Mouse (Mus musculus) midbrain, postnatal 0 days (tissue): ENCODE results near the gene Vwa3b. TPM values are rescaled to one million over a fixed set of nuclear protein-coding genes. Genes with fewer than 3 reads are reported as not detected.

ENCODE experiments used
- ATAC-seq: fragments of 200-750 bp; cut with Nextera tagmentation; 2 replicates; pipeline ENCODE4 v1.8.0; 2017; ENCODE audit warnings: moderate number of reproducible peaks, mild to moderate bottlenecking, moderate TSS enrichment, moderate library complexity; ENCODE audit not compliant: low FRiP score
- DNase-seq: peaks from one replicate; pipeline ENCODE4 v3.0.0-alpha.2; 2015; ENCODE audit warnings: low spot score
- H3K27ac ChIP-seq: fragments of 300-500 bp; sonication (generic); 2 replicates; pipeline ENCODE4 v1.5.1; 2014; ENCODE audit warnings: low read depth, mild to moderate bottlenecking, low read length, mixed read lengths
- H3K27me3 ChIP-seq: fragments of 300-500 bp; sonication (generic); 2 replicates; pipeline ENCODE4 v1.6.1; 2014; ENCODE audit warnings: low read length, control low read depth, mixed read lengths; ENCODE audit not compliant: insufficient read depth
- H3K36me3 ChIP-seq: fragments of 300-500 bp; sonication (generic); 2 replicates; pipeline ENCODE4 v1.6.1; 2014; ENCODE audit warnings: low read length, control low read depth, mixed read lengths; ENCODE audit not compliant: insufficient read depth
- H3K4me1 ChIP-seq: fragments of 300-500 bp; sonication (generic); 2 replicates; pipeline ENCODE4 v1.6.1; 2014; ENCODE audit warnings: mild to moderate bottlenecking, control low read depth, antibody characterized with exemption, low read length, mixed read lengths; ENCODE audit not compliant: insufficient read depth
- H3K4me2 ChIP-seq: fragments of 300-500 bp; sonication (generic); 2 replicates; pipeline ENCODE4 v1.6.1; 2014; ENCODE audit warnings: low read depth, mild to moderate bottlenecking, low read length, mixed read lengths; ENCODE audit not compliant: poor library complexity, severe bottlenecking
- H3K4me3 ChIP-seq: fragments of 300-500 bp; sonication (generic); 2 replicates; pipeline ENCODE4 v1.5.1; 2014; ENCODE audit warnings: low read depth, mild to moderate bottlenecking, low read length, moderate library complexity
- H3K9ac ChIP-seq: fragments of 300-500 bp; sonication (generic); replicated peaks from 2 replicates; pipeline ENCODE4 v1.6.1; 2014; ENCODE audit warnings: mild to moderate bottlenecking, low read length, moderate library complexity, mixed read lengths; ENCODE audit not compliant: poor library complexity, severe bottlenecking
- H3K9me3 ChIP-seq: fragments of 300-500 bp; sonication (generic); 2 replicates; pipeline ENCODE4 v1.6.1; 2016; ENCODE audit warnings: low read length, control low read depth
- CTCF ChIP-seq: IDR thresholded peaks from 2 replicates; pipeline ENCODE4 v1.5.1; 2016; ENCODE audit warnings: antibody characterized with exemption, mild to moderate bottlenecking
- WGBS: fragments of 180-500 bp; shearing (Covaris S2); extraction: QIAGEN DNeasy Blood & Tissue Kit; methylation state at CpG from one replicate; pipeline ENCODE4 v1.1.7; 2014; 5-methylcytosine and 5-hydroxymethylcytosine counted together
- polyA plus RNA-seq: library from polyadenylated mRNA; unstranded; fragments of >200 nt; fragmentation: Nextera tagmentation; extraction: Ambion mirVana; gene quantifications from 2 replicates; pipeline ENCODE4 v1.2.1, GENCODE M21; 2015
- total RNA-seq: library from RNA; depleted of rRNA; stranded (reverse); fragments of >200 nt; gene quantifications from 2 replicates; pipeline ENCODE4 v1.2.3, GENCODE M21; 2014

The Vwa3b gene
- total and polyA plus RNA-seq, 2 experiments from 2014 or later = 1.1 to 1.6 TPM

- Histone ChIP-seq H3K4me2 (no peak overlapping the region), H3K27ac (no peak overlapping the region), H3K9me3 (no peaks in the 10 kb centered on the region), H3K4me3 (no peak overlapping the region), H3K4me1 (no peaks in the 10 kb centered on the region), H3K36me3 (no peaks in the 10 kb centered on the region), H3K27me3 (no peaks in the 10 kb centered on the region), H3K9ac (no peak overlapping the region)
- DNase-seq = no peak
- ATAC-seq = no peak
- TF ChIP-seq CTCF = no peak
- WGBS = 89% methylated on average over 5 of the region's 5 CpGs
These were observed 89.5 kb downstream of the Vwa3b start for GRCm38 (mm10) chr1:37115847-37116246.

DNA sequence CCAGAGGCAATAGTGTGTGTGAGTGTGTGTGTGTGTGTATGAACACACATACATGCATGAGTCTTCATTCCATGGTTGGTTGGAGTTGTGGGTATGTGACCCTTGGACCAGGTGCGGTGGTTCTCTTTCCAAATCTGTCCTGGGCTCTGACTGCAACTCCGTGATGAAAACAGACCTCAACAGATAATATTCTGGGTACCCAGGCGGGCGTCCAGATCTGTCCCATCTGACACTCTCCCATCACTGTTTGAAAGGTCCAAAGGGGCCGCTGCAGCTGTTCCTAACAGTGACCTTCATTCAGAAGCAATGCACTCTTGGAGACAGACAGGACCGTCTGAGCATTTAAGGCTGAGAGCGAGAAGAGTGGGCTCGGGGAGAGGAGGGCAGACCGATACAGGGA lies 90.2 kb downstream of the Vwa3b start:
- Histone ChIP-seq H3K36me3 (no peaks in the 10 kb centered on the region), H3K4me1 (no peaks in the 10 kb centered on the region), H3K9me3 (no peaks in the 10 kb centered on the region), H3K27me3 (no peaks in the 10 kb centered on the region), H3K4me2 (no peak overlapping the region), H3K27ac (no peak overlapping the region), H3K9ac (no peak overlapping the region), H3K4me3 (no peak overlapping the region)
- ATAC-seq = no peak
- 83% methylated on average over 9 of the region's 9 CpGs for WGBS
- no peak for TF ChIP-seq CTCF
- DNase-seq = no peak

DNA sequence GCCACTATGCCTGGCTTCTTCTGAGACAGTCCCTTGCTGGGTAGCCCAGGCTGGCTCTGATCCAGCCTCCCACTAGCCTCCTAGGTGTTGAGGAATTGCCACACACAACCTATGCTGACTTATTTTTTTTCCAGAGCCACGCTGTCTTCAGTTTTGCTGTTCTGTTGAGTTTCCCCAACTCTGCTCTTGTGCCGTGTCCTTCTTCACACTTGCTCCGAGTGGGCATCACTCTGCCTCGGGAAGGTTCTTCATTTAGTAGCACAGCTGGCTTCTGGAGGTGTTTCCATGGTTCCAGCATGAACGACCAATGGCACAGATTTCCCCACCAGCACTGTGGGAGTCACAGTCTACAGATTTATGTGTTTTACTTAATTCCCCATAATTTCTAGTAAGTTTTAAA lies 91.6 kb downstream of the Vwa3b start:
- H3K4me3 ChIP-seq = no peak overlapping the region
- no peaks in the 10 kb centered on the region for H3K27me3 ChIP-seq
- no peaks in the 10 kb centered on the region for H3K9me3 ChIP-seq
- no peaks in the 10 kb centered on the region for H3K36me3 ChIP-seq
- no peak overlapping the region for H3K9ac ChIP-seq
- no peaks in the 10 kb centered on the region; the same call in 1 of the 2 replicates for H3K4me1 ChIP-seq
- no peak overlapping the region for H3K27ac ChIP-seq
- no peak for DNase-seq
- no peak overlapping the region for H3K4me2 ChIP-seq
- 81% methylated on average over 5 of the region's 5 CpGs for WGBS
- no peak for ATAC-seq
- TF ChIP-seq CTCF = no peak

DNA sequence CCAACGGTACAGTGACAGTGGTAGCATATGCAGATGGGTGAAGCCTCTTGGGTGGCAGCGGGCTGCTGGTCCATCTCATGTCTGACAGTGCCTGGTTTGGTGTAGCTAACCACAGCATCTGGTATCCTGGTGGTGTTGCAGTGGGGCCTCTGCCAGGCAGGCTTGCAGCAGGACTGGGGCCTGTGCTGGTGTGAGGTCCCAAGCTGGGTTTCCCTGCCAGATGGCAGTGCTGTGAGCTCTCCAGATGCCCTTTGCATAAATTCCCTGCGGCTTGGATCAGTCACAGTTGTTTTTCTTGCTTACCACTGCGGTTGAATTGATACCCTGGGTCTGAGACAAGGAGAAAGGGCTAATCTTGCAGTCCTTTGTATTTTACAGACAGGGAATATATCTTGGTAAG lies 95.9 kb downstream of the Vwa3b start:
- Histone ChIP-seq H3K36me3 (no peaks in the 10 kb centered on the region), H3K27me3 (no peaks in the 10 kb centered on the region), H3K9me3 (no peaks in the 10 kb centered on the region), H3K4me3 (no peak overlapping the region), H3K4me2 (no peak overlapping the region), H3K27ac (peak overlapping the region; percentile 60), H3K9ac (no peak overlapping the region), H3K4me1 (no peaks in the 10 kb centered on the region; the same call in 1 of the 2 replicates)
- ATAC-seq = peak; percentile 68
- 18% methylated on average over 4 of the region's 4 CpGs for WGBS
- DNase-seq = peak; percentile 75
- no peak for TF ChIP-seq CTCF

GRCm38 (mm10) chr1:37122798-37123197 lies 96.4 kb downstream of the Vwa3b start:
- Histone ChIP-seq H3K4me3 (no peak overlapping the region), H3K9me3 (no peaks in the 10 kb centered on the region), H3K27me3 (no peaks in the 10 kb centered on the region), H3K4me2 (no peak overlapping the region), H3K36me3 (no peaks in the 10 kb centered on the region), H3K4me1 (no peaks in the 10 kb centered on the region; the same call in 1 of the 2 replicates), H3K9ac (no peak overlapping the region), H3K27ac (no peak overlapping the region)
- peak; percentile 37 for DNase-seq
- no peak for TF ChIP-seq CTCF
- WGBS = 24% methylated on average over 3 of the region's 3 CpGs
- ATAC-seq = 0 out of 2 replicates have a peak, but pooled peaks have one; percentile 31

DNA sequence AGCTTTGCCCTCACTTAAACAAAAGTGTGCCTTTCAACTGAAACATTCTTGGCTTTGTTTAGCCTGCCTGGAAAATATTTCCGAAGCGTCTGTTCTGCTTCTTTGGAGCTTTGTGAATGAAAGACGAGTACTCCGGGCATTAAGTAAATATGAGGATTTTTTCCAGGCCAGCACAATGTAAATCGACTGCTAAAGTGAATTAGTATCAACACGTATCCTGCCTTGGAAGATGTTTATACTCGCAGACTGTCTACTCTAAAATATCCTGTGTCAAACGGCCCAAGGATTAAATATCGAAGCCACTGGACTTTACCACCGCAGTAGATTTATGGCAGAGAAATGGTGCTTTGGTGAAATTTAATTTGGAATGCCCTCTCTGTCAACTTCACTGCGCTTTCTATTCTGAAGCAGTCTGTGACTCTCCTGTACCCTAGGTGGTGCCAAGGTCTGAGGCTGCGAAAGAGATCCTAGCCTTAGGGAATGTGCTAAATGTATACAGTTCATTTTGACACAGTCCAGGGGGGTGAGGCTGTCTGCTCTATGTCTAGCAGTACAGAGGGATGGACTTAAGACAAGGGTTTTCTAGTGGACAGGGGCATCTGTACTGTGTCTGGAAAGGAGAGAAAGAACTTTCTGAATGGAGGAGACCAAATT lies 98.4 kb downstream of the Vwa3b start:
- no peaks in the 10 kb centered on the region; the same call in 1 of the 2 replicates for H3K4me1 ChIP-seq
- H3K4me2 ChIP-seq = no peak overlapping the region
- no peaks in the 10 kb centered on the region for H3K9me3 ChIP-seq
- ATAC-seq (no peak), DNase-seq (no peak)
- no peak overlapping the region for H3K9ac ChIP-seq
- 63% methylated on average over 12 of the region's 12 CpGs for WGBS
- no peak for TF ChIP-seq CTCF
- no peak overlapping the region for H3K4me3 ChIP-seq
- no peak overlapping the region for H3K27ac ChIP-seq
- H3K27me3 ChIP-seq = no peaks in the 10 kb centered on the region
- no peaks in the 10 kb centered on the region for H3K36me3 ChIP-seq
